Mouse (Mus musculus) midbrain, embryonic 10.5 days (tissue): ENCODE data around the gene Clpp. TPM values are rescaled to one million over a fixed set of nuclear protein-coding genes. Genes with fewer than 3 reads are reported as not detected.
A peak's percentile ranks its signal among the peaks of the same experiment; 100 is the strongest.

ENCODE experiments used
- DNase-seq: peaks from one replicate; pipeline ENCODE4 v3.0.0-alpha.2; 2017; ENCODE audit warnings: low spot score
- H3K27ac ChIP-seq: fragments of 300-500 bp; sonication (generic); replicated peaks from 2 replicates; pipeline ENCODE4 v1.5.1; 2016; ENCODE audit warnings: mild to moderate bottlenecking
- H3K27me3 ChIP-seq: fragments of 300-500 bp; sonication (generic); 2 replicates; pipeline ENCODE4 v1.6.1; 2016; ENCODE audit warnings: low read depth, mild to moderate bottlenecking; ENCODE audit not compliant: poor library complexity, severe bottlenecking
- H3K36me3 ChIP-seq: fragments of 300-500 bp; sonication (generic); 2 replicates; pipeline ENCODE4 v1.6.1; 2016; ENCODE audit warnings: mild to moderate bottlenecking, moderate library complexity
- H3K4me1 ChIP-seq: fragments of 300-500 bp; sonication (generic); 2 replicates; pipeline ENCODE4 v1.6.1; 2016
- H3K4me3 ChIP-seq: fragments of 300-500 bp; sonication (generic); 2 replicates; pipeline ENCODE4 v1.5.1; 2016; ENCODE audit warnings: mild to moderate bottlenecking, moderate library complexity
- H3K9me3 ChIP-seq: fragments of 300-500 bp; sonication (generic); replicated peaks from 2 replicates; pipeline ENCODE4 v1.6.1; 2016; ENCODE audit warnings: mild to moderate bottlenecking
- WGBS: fragments of 180-500 bp; shearing (Covaris S2); methylation state at CpG from one replicate; pipeline ENCODE4 v1.1.7; 2016; 5-methylcytosine and 5-hydroxymethylcytosine counted together
- polyA plus RNA-seq: library from polyadenylated mRNA; unstranded; fragments of >200 nt; fragmentation: Nextera tagmentation; extraction: Ambion mirVana; gene quantifications from 2 replicates; pipeline ENCODE4 v1.2.1, GENCODE M21; 2016

Clpp gene
- polyA plus RNA-seq, 1 experiment from 2014 or later = 173 TPM

- no peaks in the 10 kb centered on the region for H3K9me3 ChIP-seq
- H3K36me3 ChIP-seq = peaks cover 49% of the 10 kb centered on the region
- no peaks in the 10 kb centered on the region for H3K27me3 ChIP-seq
- H3K27ac ChIP-seq = peak overlapping the region; percentile 91
- peaks cover 10% of the 10 kb centered on the region for H3K4me1 ChIP-seq
- WGBS = 77% methylated on average over 2 of the region's 2 CpGs
- peak overlapping the region; percentile 88 for H3K4me3 ChIP-seq
- DNase-seq = no peak
Observed at GRCm38 (mm10) chr17:56990966-56991365, 861 bp downstream of the Clpp start.

- DNase-seq = no peak
- Histone ChIP-seq H3K27me3 (no peaks in the 10 kb centered on the region), H3K27ac (no peak overlapping the region), H3K4me3 (no peak overlapping the region), H3K9me3 (no peaks in the 10 kb centered on the region), H3K36me3 (peaks cover 71% of the 10 kb centered on the region), H3K4me1 (peaks cover 27% of the 10 kb centered on the region)
- WGBS = 94% methylated on average over 8 of the region's 8 CpGs
Observed at GRCm38 (mm10) chr17:56995046-56995445, 4.9 kb downstream of the Clpp start.

DNA sequence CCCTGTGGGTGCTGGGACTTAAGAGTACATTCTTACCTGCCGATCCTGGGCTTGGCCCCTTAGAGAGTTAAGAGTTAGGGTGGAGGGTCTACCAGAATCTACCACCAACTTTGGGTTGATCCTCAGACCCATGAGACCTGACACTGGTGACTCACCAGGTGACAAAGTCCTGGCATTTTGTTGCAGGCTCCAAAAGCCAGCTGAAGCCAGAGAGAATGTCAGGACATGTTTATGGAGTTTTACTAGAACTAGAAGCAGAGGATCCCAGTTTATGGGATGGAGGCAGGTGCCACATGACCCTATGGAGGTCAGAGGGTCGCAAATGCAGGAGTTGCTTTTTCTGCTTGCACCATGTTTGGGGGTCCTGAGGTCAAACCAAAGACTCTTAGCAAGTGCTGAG lies 6.4 kb downstream of the Clpp start:
- H3K4me1 ChIP-seq = peaks cover 20% of the 10 kb centered on the region
- 74% methylated on average over 2 of the region's 2 CpGs for WGBS
- H3K9me3 ChIP-seq = no peaks in the 10 kb centered on the region
- DNase-seq = no peak
- peaks cover 74% of the 10 kb centered on the region for H3K36me3 ChIP-seq
- H3K4me3 ChIP-seq = peak overlapping the region; percentile 89
- no peak overlapping the region for H3K27ac ChIP-seq
- H3K27me3 ChIP-seq = no peaks in the 10 kb centered on the region

DNA sequence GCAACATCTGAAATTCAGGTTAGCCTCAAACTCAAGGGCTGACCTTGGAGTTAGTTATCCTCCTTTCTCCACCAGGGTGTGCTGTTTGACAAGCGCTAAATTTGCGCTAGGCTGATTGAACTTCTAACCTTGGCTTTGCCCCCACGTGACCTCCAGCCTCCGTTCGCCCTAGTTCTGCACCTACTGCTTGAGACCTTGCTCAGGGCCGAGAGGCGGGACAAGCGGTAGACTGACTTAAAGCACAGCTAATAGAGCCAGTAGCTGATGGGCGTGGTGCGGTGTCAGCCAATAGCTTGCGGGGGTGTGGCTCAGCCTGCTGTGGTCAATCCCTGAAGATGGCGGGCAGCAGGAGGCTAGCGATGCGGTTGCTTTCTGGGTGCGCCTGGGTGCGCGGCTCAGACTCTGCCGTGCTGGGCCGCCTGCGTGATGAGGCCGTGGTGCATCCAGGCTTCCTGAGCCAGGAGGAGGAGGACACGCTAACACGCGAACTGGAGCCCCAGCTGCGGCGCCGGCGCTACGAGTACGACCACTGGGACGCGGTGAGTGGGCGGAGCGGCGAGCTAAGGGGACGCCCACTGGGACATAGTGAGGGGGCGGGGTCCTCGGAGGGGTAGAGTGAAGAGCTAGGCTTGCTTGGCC lies 7.0 kb downstream of the Clpp start, which contains the start of gene Alkbh7:
Gene Alkbh7 (plus strand): TSS at position 311 of the 639 bp plus-strand sequence.
- Histone ChIP-seq H3K9me3 (no peaks in the 10 kb centered on the region), H3K36me3 (peaks cover 72% of the 10 kb centered on the region), H3K27me3 (no peaks in the 10 kb centered on the region), H3K4me1 (peaks cover 20% of the 10 kb centered on the region), H3K4me3 (peak within 1 kb of the TSS; percentile 89), H3K27ac (peak within 1 kb of the TSS; percentile 85)
- under 1% methylated on average over 38 of the region's 38 CpGs for WGBS
- peak; percentile 96 for DNase-seq

GRCm38 (mm10) chr17:56999414-56999813 lies 9.3 kb downstream of the Clpp start:
- peaks cover 20% of the 10 kb centered on the region for H3K4me1 ChIP-seq
- no peak overlapping the region for H3K4me3 ChIP-seq
- DNase-seq = no peak
- H3K27me3 ChIP-seq = no peaks in the 10 kb centered on the region
- H3K9me3 ChIP-seq = no peaks in the 10 kb centered on the region
- no peak overlapping the region for H3K27ac ChIP-seq
- peaks cover 72% of the 10 kb centered on the region for H3K36me3 ChIP-seq
- 93% methylated on average over 9 of the region's 9 CpGs for WGBS

GRCm38 (mm10) chr17:56999968-57000609 lies 10.0 kb downstream of the Clpp start, which contains the start of gene Pspn:
TSS of gene Pspn (minus strand) at chr17:57000018.
- Histone ChIP-seq H3K4me3 (no peak within 1 kb of the TSS), H3K9me3 (no peaks in the 10 kb centered on the region), H3K27ac (no peak within 1 kb of the TSS), H3K27me3 (no peaks in the 10 kb centered on the region), H3K36me3 (peaks cover 72% of the 10 kb centered on the region), H3K4me1 (peaks cover 20% of the 10 kb centered on the region)
- no peak for DNase-seq
- WGBS = 86% methylated on average over 9 of the region's 9 CpGs

DNA sequence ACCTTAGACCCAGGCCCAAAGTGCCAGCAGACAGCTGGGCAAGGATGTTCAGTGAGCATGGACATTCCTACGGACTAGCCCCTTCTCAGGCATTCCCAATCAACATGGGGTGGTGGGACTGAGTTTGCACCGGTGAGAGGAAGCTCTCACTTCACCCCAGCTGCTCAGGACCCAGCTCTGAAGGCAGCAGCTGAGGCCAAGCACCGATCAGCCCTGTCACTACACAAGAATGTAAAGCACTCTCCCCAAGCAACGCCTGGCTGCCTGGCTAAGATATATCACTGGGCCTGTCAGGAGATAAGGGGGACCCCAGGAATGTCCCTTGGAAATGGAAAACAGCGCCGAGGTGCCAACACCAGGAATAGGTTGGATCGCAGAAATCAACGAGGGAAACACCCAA lies 11.1 kb downstream of the Clpp start:
- 76% methylated on average over 8 of the region's 8 CpGs for WGBS
- H3K9me3 ChIP-seq = no peaks in the 10 kb centered on the region
- H3K36me3 ChIP-seq = peaks cover 72% of the 10 kb centered on the region
- no peak overlapping the region for H3K4me3 ChIP-seq
- H3K27ac ChIP-seq = no peak overlapping the region
- no peaks in the 10 kb centered on the region for H3K27me3 ChIP-seq
- no peak for DNase-seq
- H3K4me1 ChIP-seq = peaks cover 20% of the 10 kb centered on the region

DNA sequence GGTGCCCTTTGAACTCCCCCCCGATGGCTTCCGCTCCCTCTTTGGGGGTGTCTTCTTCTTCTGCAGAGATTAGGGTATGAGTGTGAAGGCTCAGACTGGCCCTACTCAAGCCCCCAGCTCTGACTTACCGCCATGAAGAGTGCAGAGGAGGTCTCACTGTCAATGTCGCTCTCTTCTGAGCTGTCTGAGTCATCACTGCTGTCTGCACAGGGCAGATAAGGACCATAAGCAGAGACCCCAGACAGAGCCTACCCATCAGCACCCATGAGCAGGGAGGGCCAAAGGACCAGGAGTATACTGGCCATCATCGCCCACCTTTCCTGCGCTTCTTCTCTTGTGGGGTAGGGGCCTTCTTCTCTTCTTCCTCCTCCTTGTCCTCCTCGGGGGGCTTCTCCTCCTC lies 13.9 kb downstream of the Clpp start:
- Histone ChIP-seq H3K27ac (no peak overlapping the region), H3K4me1 (no peaks in the 10 kb centered on the region; the same call in 1 of the 2 replicates), H3K9me3 (no peaks in the 10 kb centered on the region), H3K27me3 (no peaks in the 10 kb centered on the region), H3K4me3 (no peak overlapping the region), H3K36me3 (peaks cover 90% of the 10 kb centered on the region)
- no peak for DNase-seq
- 87% methylated on average over 7 of the region's 7 CpGs for WGBS

- peaks cover 72% of the 10 kb centered on the region for H3K36me3 ChIP-seq
- H3K9me3 ChIP-seq = no peaks in the 10 kb centered on the region
- H3K4me3 ChIP-seq = no peak overlapping the region
- peaks cover 20% of the 10 kb centered on the region for H3K4me1 ChIP-seq
- H3K27ac ChIP-seq = no peak overlapping the region
- 91% methylated on average over 13 of the region's 13 CpGs for WGBS
- H3K27me3 ChIP-seq = no peaks in the 10 kb centered on the region
- DNase-seq = no peak
Observed at GRCm38 (mm10) chr17:57007137-57007905, 17.2 kb downstream of the Clpp start.

- no peak for DNase-seq
- Histone ChIP-seq H3K36me3 (peaks cover 36% of the 10 kb centered on the region), H3K4me3 (peak overlapping the region; percentile 83), H3K27ac (peak overlapping the region; percentile 93), H3K9me3 (no peaks in the 10 kb centered on the region), H3K27me3 (no peaks in the 10 kb centered on the region), H3K4me1 (peaks cover 24% of the 10 kb centered on the region)
- 1% methylated on average over 19 of the region's 19 CpGs for WGBS
Observed at GRCm38 (mm10) chr17:57010911-57011235, 20.8 kb downstream of the Clpp start.

DNA sequence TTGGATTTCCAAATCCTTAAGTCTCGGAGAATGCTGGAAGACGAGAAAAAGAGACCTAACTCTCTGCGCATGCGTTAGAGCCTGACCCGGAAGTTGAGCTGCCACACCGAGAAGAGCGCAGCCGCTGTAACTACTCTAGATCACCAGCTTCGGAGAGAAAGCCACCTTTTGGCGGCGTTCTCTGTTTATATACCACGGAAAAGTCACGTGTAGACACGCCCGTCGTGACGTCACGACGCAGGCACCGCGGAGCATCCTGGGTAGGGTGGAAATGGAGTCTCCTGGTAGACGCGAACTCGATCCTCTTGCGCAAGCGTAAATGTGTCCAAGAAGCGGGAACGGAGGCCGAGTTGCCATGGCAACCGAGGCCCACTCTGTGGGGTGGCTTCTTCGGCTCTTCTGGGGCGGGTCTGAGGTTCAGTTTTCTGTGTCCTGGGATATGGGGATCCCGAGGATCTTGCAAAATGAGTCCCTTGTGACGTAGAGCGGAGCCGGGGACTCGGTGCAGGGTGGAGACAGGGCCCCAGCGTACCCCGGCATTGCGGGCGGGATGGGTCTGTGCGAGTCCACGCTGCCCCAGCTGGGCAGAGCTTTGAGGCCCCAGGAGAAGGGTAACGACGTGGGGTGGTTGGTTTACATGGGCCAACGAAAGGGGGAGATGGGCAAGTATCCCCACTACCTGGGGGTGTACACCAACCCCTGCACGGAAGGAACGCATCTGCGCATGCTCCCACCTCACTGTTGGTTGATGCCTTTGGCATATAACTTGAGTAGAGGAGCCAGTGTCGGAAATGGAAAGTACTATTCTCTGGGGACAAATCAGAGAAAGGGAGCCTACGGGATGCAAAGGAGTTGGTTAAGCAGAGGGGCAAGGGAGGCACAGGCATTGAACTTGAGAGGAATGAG lies 21.4 kb downstream of the Clpp start, which contains the start of the genes Gtf2f1 and Gm17949:
Gene Gtf2f1 (minus strand): TSS at position 53 of the 906 bp plus-strand sequence.
Gene Gm17949 (plus strand): TSS at position 234 of the 906 bp plus-strand sequence.
- H3K27me3 ChIP-seq = no peaks in the 10 kb centered on the region
- under 1% methylated on average over 51 of the region's 51 CpGs for WGBS
- DNase-seq = peak; percentile 99
- peaks cover 24% of the 10 kb centered on the region for H3K4me1 ChIP-seq
- H3K4me3 ChIP-seq = peak within 1 kb of the TSS; percentile 83
- peaks cover 30% of the 10 kb centered on the region for H3K36me3 ChIP-seq
- no peaks in the 10 kb centered on the region for H3K9me3 ChIP-seq
- H3K27ac ChIP-seq = peak within 1 kb of the TSS; percentile 93

DNA sequence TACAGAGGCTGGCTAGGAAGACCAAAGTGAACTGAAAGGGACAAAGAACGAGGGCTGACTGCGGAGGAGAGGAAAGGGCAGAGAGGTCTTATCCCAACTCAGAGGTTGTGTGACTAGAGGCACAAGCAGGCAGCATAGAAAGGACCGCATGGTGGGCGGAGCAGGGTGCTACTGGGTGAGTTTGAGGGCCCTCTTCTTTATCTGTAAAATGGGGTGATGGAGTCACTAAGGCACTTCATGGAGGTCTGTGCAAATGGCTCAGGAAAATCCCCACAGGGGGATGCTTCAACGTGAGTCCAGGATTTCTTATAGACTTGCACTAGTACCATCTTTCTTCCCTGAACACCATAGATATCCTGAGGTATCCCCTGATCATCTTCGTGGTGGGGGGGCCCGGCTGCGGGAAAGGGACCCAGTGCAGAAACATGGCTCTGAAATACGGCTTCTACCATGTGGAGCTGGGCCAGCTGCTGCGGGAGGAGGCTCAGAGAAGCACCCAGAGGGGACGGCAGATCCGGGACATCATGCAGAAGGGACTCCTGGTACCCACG lies 22.2 kb downstream of the Clpp start:
- Histone ChIP-seq H3K4me1 (peaks cover 24% of the 10 kb centered on the region), H3K27me3 (no peaks in the 10 kb centered on the region), H3K9me3 (no peaks in the 10 kb centered on the region), H3K4me3 (peak overlapping the region; percentile 83), H3K36me3 (peaks cover 22% of the 10 kb centered on the region), H3K27ac (peak overlapping the region; percentile 93)
- DNase-seq = no peak
- WGBS = 75% methylated on average over 13 of the region's 13 CpGs
